Mouse (Mus musculus): ENCODE results near the gene Klhdc7a.

Gene Klhdc7a

DNA sequence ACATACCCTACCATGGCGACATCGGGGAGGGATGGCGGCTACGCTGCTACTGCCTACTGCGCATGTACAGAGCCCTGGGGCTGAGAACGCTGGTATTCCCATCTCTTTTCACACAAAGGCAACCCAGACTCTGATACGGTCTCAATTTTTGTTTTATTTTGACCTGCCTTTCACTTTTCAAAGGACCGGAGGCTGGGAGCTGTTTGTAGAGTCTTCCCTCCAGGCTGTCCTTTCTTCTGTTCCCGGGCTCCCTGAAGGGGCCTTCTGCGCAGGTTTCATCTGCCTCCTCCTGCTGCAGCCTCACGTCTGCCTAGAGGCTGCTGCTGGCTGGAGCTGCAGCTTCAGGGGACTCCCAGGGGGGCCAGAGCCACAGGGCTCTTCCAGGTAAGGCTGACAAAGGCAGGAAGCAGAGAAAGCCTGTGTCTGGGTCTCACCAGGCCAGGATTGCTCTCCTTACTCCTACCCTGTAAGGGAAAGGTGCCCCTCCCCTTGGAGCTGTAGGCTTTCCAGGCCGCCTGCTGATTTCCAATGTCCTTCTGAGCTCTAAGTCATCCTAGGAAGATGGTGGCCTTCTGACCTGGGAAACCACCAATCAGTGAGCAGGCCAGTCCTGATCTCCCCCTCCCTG lies 7.6 kb downstream of the Klhdc7a start:
- DNase-seq (ENCODE audit: low spot score), result no peak

DNA sequence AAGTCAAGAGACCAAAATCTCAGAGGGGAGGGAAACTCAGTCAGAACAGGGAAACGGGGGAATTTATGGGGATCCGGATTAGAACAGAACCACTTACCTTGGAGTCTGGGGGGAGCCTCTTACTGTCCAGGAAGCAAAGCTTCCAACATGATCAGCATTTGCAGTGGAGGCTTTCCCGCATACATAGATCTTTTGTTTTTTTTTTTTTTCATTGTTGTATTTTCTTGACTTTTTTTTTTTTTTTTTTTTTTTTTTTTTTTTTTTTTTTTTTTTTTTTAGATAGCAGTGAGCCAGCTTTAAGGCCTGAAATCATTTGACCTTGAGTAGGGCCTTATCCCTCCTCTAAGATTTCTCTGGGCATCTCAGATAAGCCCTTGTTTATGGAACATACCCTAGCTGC lies 8.6 kb downstream of the Klhdc7a start:
- DNase-seq (ENCODE audit: low spot score), result no peak

- DNase-seq (ENCODE audit: low spot score), result no peak
Measured at GRCm38 (mm10) chr4:139950876-139951485, 16.8 kb downstream of the Klhdc7a start.

DNA sequence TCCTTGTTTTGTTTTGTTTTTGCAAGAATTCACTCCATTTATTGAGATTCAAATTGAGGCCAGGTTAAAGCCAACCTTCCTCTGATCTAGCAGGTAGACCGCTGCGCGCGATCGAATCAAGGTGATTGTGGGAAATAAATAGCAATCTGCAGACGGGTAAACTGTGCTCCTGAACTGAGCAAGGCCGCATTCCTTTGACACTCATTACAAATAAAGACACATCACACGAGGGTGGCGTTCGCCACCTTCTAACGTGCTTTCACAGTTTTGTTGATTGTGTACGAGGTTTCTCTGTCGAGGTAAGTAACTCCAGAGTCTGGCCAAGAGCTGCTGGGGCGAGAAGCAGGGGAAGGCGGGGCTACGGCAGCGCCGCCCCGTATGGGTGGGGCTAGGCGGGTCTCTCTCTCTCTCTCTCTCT lies 17.4 kb downstream of the Klhdc7a start:
- DNase-seq (ENCODE audit: low spot score), result no peak

DNA sequence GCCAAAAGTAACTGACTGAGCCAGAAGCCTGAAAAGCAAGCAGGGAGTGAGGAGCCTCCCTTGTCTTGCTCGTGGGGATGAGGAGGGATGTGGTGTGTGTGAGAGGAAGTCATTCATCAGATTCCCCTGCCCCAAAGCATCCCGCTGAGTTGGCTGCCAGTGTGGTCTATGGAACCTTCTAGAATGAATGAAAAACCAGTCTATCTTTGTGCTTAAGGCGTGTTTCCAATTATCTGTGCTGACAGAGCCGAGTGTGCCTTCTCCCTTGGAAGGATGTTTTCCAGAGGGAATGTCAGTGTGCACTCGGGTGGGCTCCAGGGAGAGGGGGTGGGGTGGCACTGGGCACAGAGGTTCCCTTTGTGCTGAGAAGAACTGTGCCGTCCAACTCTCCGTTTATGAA lies 19.2 kb downstream of the Klhdc7a start:
- no peak for DNase-seq (ENCODE audit: low spot score)

DNA sequence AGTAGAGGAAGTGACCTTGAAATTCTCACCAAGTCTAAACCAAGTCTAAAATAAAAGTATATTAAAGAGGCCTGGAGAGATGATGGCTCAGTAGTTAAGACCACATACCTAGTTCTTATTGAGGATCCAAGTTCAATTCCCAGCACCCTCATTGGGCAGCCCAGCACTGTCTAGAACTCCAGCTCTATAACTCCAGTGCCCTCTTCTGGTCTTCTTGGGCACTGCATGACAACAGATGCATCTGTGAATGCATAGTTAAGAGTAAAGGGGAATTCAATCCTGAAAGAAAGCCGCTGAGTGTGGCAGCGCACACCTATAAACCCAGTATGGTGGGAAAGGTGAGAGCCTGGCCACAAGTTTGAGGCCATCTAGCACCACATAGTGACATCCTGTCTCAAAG lies 20.5 kb downstream of the Klhdc7a start:
- DNase-seq (ENCODE audit: low spot score), result no peak

DNA sequence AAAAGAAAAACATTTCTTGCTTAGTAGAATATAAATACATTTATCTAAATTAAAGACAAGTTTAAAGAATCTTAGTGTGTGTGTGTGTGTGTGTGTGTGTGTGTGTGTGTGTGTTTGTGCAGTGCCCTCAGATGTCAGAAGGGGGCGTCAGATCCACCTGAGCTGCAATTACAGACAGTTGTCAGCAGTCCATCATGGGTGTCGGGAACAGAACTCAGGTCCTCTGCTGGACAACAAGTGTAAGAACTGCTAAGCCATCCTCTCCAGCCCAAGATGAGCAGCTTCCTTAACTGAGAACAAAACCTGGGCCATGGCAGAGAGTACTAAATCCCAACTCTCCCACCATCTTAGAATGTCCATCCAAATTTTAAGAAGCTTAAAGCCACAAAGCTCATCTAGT lies 26.0 kb downstream of the Klhdc7a start:
- DNase-seq (ENCODE audit: low spot score), result no peak

DNA sequence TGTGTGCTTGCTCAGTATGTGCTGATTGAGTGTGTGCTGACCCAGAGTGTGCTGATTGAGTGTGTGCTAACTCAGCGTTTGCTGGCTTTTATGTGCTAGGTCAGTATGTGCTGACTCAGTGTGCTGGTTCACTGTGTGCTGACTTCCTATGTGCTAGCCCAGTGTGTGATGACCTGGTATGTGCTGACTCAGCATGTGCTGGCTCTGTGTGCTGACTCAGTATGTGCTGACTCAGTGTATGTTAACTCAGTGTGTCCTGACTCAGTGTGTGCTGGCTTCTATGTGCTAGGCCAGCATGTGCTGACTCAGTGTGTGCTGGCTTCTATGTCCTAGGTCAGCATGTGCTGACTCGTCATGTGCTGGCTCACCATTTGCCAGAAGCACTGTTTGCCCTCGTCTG lies 32.3 kb downstream of the Klhdc7a start:
- no peak for DNase-seq (ENCODE audit: low spot score)

DNA sequence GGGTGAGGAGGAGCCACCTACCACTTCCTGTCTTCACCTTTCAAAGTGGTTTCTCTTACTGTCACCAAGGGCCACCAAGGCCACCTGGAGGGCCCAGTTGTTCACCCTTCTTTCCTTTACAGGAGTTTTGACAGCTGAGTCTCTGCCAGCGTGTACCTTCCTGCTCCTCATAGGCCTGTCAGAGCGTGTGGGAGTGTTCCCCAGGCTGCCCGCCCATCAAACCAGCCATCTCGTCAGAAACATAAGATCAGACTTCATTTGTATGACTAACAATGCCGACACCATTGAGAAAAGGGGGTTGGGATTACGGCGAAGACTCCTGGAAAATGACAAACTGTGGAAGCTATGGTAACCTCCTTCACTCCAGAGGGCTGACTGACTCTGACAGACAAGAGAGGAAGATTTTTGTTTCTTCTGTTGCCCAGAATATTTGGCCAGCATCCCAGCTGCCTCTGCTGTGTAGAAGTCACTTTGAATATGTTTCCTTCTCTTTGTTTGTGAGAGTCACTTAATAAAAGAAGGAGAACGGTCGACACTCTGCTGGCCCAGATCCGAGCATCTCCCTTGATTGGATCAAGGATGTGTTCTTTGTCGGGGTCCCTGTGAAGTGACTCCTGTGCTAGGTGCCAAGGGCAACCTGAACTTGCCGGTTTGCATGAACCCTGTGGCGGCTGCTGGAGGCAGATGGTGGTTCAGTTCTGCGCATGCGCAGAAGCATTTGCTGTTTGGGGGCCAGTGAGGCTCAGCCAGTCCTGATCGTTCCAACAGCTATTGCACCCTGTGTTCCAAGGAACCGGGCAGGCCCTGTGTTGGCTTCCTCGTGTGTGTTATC lies 34.6 kb downstream of the Klhdc7a start:
- no peak for DNase-seq (ENCODE audit: low spot score)

DNA sequence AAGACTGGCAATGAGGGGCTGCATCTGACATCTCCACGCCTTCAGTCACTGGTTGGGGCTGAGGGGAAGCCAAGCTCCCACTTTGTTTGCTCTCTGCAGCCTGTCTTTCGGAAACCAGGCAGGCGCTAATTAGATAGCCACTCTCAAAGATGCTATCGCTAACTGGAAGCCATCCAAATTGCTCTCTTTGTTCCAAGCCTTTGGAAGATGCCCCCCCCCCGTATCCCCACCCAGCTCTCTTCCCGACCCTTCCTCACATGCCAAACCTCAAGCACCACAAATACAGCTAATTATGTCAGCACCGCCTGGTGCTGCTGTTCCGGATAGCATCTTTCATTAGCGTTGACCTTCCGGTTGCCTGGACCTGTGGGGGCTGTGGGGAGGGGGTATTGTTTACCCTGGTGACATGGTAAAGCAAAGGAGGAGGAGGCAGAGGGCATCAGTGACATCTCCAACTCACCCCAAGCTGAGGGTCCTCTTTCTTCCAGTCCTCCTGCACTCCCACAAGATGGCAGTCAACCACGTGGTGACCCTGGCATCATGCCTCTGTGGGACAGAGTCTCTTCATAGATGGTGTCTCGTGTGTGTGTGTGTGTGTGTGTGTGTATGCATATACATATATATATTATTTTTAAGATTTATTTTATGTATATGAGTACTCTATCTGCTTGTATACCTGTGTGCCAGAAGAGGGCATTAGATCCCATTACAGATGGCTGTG lies 35.9 kb downstream of the Klhdc7a start:
- no peak for DNase-seq (ENCODE audit: low spot score)

GRCm38 (mm10) chr4:139930885-139931284 lies 36.9 kb downstream of the Klhdc7a start:
- DNase-seq (ENCODE audit: low spot score), result no peak

DNA sequence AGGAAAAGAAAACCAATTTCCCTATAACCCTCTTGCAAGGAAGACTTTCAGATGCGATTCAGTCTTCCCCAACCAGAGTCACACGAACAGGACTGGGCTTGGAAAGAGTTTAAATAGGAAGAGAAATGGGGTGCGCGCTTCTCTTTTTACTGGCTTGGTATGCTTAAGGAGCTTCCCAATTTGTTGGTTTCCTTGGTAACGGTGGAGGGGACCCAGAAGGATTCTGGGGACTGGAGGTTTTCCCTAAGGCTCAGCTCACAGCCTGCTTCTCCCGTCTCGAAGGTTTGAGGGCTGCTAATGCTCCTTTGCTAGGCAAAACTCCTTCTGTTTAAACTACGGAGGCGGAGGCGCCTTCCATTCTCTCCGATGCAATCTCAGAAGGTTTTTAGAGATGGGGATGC lies 41.7 kb downstream of the Klhdc7a start:
- no peak for DNase-seq (ENCODE audit: low spot score)

DNA sequence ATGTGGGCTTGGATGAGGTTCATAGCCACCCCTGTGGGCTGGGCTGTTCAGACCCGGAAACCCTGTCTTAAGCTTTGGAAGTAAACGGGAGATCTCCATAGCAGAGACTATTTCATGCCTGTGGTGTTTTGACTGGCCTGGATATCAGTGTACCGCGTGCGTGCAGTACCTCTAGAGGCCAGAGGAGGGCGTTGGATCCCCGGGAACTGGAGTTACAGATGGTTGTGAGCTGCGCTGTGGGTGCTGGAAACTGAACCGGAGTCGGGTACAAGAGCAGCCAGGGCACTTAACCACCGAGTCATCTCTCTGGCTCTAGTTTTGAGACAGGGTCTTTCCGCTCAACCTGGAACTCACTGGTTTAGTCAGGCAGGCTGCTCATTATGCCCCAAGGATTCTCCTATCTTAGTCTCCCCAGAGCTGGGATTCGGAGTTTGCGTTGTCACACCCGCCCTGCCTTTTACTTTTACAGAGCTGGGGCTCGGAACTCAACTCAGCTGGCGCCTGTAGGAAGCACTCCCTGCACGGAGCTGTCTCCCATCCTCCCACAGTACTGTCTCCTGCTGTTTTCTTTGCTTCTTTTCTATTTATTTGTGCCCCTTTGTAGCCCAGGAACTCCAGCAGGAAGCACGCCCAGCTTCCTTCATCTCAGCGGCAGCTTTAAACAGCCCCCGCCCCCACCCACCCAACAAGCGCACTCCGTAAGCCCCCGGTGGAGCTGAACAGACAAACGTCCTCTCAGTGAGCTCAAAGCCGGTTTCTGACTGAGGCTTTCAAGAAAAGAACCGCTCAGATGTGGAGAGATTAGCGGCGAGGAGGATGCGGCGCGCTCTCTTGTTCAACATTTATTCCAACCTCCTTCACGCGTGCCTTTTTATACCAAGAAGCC lies 42.3 kb downstream of the Klhdc7a start:
- no peak for DNase-seq (ENCODE audit: low spot score)

DNA sequence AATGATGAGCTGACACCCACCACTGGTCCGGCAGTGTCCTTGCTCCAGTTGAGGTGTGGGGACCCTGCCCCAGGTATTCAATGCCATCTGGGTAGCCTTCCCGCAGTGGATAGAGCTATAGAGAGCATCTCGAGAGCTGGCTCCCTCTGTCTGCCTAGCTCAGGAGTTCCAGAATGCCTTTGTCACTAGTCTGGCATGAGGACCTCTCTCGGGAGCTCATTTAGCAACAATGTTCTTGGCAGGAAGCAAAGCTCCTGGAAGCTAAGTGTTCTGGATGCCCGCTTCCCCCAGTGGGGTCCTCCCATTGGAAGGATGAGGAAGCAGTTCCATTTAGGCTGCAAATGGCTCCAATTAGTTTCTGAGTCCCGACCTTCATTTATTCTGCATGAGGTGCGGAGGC lies 51.1 kb downstream of the Klhdc7a start:
- no peak for DNase-seq (ENCODE audit: low spot score)
